Mouse (Mus musculus): Measurements from ENCODE around the gene Robo2. TPM values are rescaled to one million over a fixed set of nuclear protein-coding genes. Genes with fewer than 3 reads are reported as not detected.

Robo2 gene
- polyA plus RNA-seq, 1 experiment from 2014 or later: 32.4 TPM

DNA sequence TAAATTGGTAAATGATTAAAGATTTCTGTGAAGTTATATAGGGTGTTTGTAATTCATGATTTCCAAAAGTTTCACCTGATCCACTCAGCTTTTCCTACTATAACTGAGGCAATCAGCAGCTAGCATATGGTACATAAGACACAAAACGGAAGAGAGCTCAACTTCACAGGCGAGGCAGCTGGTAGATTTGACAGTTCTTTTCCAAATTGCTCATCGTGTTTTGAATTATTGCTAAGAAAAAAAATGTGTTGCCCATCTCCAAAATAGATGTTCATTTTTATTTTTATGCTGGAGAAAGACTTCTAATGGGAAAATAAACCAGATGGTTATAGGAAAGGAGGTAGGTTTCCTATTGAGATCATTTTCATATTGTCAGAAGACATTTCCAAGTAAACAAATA is 405.9 kb downstream of the Robo2 start:
- no peak overlapping the region for H3K4me3 ChIP-seq (ENCODE audit: low read depth, low read length)
- ATAC-seq (replicated peaks; ENCODE audit: low FRiP score): no peak
- WGBS: 79% methylated on average over 3 of the region's 3 CpGs
- no peak overlapping the region for H3K4me2 ChIP-seq
- no peak for DNase-seq (ENCODE audit: low spot score)
- H3K9me3 ChIP-seq (ENCODE audit: control insufficient read depth, low read length): no peaks in the 10 kb centered on the region
- no peak overlapping the region for H3K9ac ChIP-seq (ENCODE audit: low read depth, low read length)
- H3K27me3 ChIP-seq (replicated peaks; ENCODE audit: control insufficient read depth, insufficient read depth, low read length): no peaks in the 10 kb centered on the region
- H3K27ac ChIP-seq (ENCODE audit: low read depth, low read length): no peak overlapping the region
- no peaks in the 10 kb centered on the region for H3K36me3 ChIP-seq (ENCODE audit: control insufficient read depth, insufficient read depth, low read length)
- no peaks in the 10 kb centered on the region for H3K4me1 ChIP-seq (replicated peaks; ENCODE audit: control insufficient read depth, insufficient read depth, low read length)

DNA sequence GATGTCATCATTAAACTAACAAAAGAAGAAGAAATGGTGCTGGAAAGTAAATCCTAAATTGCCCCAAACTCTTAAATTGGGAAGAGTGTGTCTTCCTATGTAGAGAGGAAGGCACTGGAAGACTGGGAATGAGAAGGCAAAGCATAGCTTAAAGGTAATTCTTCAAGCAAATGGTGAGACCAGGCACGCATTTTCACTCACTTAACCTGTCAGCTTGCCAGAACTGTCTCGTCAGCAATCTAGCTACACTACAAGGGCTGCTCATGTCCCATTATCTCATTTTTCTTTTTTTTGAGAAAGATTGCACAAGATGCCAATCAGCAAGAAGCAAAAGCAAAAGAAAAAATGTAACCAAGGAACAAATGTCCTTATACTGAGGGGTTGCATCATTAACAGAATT is 410.3 kb downstream of the Robo2 start:
- no peaks in the 10 kb centered on the region for H3K36me3 ChIP-seq (ENCODE audit: control insufficient read depth, insufficient read depth, low read length)
- ATAC-seq (replicated peaks; ENCODE audit: low FRiP score): no peak
- no peak overlapping the region for H3K9ac ChIP-seq (ENCODE audit: low read depth, low read length)
- H3K4me1 ChIP-seq (replicated peaks; ENCODE audit: control insufficient read depth, insufficient read depth, low read length): no peaks in the 10 kb centered on the region
- H3K4me2 ChIP-seq: no peak overlapping the region
- H3K27me3 ChIP-seq (replicated peaks; ENCODE audit: control insufficient read depth, insufficient read depth, low read length): no peaks in the 10 kb centered on the region
- no peak overlapping the region for H3K27ac ChIP-seq (ENCODE audit: low read depth, low read length)
- 53% methylated on average over 2 of the region's 2 CpGs for WGBS
- H3K4me3 ChIP-seq (ENCODE audit: low read depth, low read length): no peak overlapping the region
- no peak for DNase-seq (ENCODE audit: low spot score)
- H3K9me3 ChIP-seq (ENCODE audit: control insufficient read depth, low read length): no peaks in the 10 kb centered on the region

DNA sequence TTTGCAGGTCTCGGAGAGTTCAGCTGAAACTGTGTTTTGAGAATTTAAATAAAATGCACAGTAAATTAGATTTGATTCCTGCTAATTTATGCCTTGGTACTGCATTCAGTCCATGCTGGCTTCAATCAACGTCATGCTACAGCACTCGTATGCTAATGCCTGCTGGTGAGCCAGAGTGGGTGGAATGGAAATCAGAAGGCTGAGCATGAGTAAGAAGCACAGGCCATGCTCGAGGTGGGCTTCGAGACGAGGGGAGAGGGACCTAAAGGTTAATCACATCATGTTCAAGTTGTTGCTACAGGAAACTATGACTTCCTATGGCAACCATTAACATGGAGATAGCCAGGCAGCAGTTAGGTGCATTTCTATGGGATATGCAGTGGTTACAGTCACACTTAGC is 420.4 kb downstream of the Robo2 start:
- Histone ChIP-seq H3K4me3 (ENCODE audit: low read depth, low read length) (no peak overlapping the region), H3K4me1 (replicated peaks; ENCODE audit: control insufficient read depth, insufficient read depth, low read length) (no peaks in the 10 kb centered on the region), H3K36me3 (ENCODE audit: control insufficient read depth, insufficient read depth, low read length) (no peaks in the 10 kb centered on the region), H3K27ac (ENCODE audit: low read depth, low read length) (no peak overlapping the region), H3K9ac (ENCODE audit: low read depth, low read length) (no peak overlapping the region), H3K9me3 (ENCODE audit: control insufficient read depth, low read length) (no peaks in the 10 kb centered on the region), H3K27me3 (replicated peaks; ENCODE audit: control insufficient read depth, insufficient read depth, low read length) (no peaks in the 10 kb centered on the region), H3K4me2 (no peak overlapping the region)
- 66% methylated on average over 6 of the region's 6 CpGs for WGBS
- DNase-seq (ENCODE audit: low spot score) (no peak), ATAC-seq (replicated peaks; ENCODE audit: low FRiP score) (no peak)

GRCm38 (mm10) chr16:73969573-73969972 is 442.1 kb downstream of the Robo2 start:
- no peak overlapping the region for H3K9ac ChIP-seq (ENCODE audit: low read depth, low read length)

GRCm38 (mm10) chr16:73964366-73964926 is 447.2 kb downstream of the Robo2 start:
- no peaks in the 10 kb centered on the region for H3K27me3 ChIP-seq (replicated peaks; ENCODE audit: control insufficient read depth, insufficient read depth, low read length)
- no peak for ATAC-seq (replicated peaks; ENCODE audit: low FRiP score)
- 85% methylated on average over 5 of the region's 5 CpGs for WGBS
- H3K4me2 ChIP-seq: no peak overlapping the region
- H3K4me1 ChIP-seq (replicated peaks; ENCODE audit: control insufficient read depth, insufficient read depth, low read length): no peaks in the 10 kb centered on the region
- H3K9me3 ChIP-seq (ENCODE audit: control insufficient read depth, low read length): no peaks in the 10 kb centered on the region
- H3K9ac ChIP-seq (ENCODE audit: low read depth, low read length): no peak overlapping the region
- H3K36me3 ChIP-seq (ENCODE audit: control insufficient read depth, insufficient read depth, low read length): no peaks in the 10 kb centered on the region
- no peak overlapping the region for H3K4me3 ChIP-seq (ENCODE audit: low read depth, low read length)
- DNase-seq (ENCODE audit: low spot score): no peak
- no peak overlapping the region for H3K27ac ChIP-seq (ENCODE audit: low read depth, low read length)

More at GRCm38 (mm10) chr16:73969573-73969972, 442.1 kb downstream of the Robo2 start:
- Histone ChIP-seq H3K4me1 (replicated peaks; ENCODE audit: control insufficient read depth, insufficient read depth, low read length) (no peaks in the 10 kb centered on the region), H3K9me3 (ENCODE audit: control insufficient read depth, low read length) (no peaks in the 10 kb centered on the region), H3K4me2 (no peak overlapping the region), H3K36me3 (ENCODE audit: control insufficient read depth, insufficient read depth, low read length) (no peaks in the 10 kb centered on the region), H3K4me3 (ENCODE audit: low read depth, low read length) (no peak overlapping the region), H3K27ac (ENCODE audit: low read depth, low read length) (no peak overlapping the region), H3K27me3 (replicated peaks; ENCODE audit: control insufficient read depth, insufficient read depth, low read length) (no peaks in the 10 kb centered on the region)
- 78% methylated on average over 7 of the region's 7 CpGs for WGBS
- no peak for ATAC-seq (replicated peaks; ENCODE audit: low FRiP score)
- DNase-seq (ENCODE audit: low spot score): no peak

DNA sequence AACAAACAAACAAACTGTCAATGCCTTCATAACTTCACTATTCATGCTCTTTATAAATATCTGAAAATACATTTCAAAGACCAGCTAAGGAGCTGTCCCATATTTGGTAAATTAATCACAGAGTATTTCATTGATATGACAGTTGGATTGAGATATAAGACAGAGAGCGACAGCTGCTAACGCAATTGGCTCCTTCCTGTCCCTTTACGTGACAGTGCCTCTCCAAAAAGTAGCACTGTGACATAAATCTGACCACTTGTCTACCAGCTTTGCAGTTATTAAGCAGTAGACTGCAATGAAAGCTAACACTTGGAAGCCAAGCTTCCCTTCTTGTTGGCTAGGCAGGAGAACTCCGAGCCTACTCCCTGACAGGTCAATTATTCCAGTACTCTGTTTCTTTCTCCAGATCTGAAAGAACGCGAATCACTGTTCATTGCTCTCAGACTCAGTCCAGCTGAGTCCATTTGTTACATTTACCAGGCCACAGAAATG is 452.1 kb downstream of the Robo2 start:
- DNase-seq (ENCODE audit: low spot score) (no peak), ATAC-seq (replicated peaks; ENCODE audit: low FRiP score) (no peak)
- no peaks in the 10 kb centered on the region for H3K36me3 ChIP-seq (ENCODE audit: control insufficient read depth, insufficient read depth, low read length)
- no peaks in the 10 kb centered on the region for H3K4me1 ChIP-seq (replicated peaks; ENCODE audit: control insufficient read depth, insufficient read depth, low read length)
- no peaks in the 10 kb centered on the region for H3K9me3 ChIP-seq (ENCODE audit: control insufficient read depth, low read length)
- no peak overlapping the region for H3K4me2 ChIP-seq
- H3K9ac ChIP-seq (ENCODE audit: low read depth, low read length): no peak overlapping the region
- no peaks in the 10 kb centered on the region for H3K27me3 ChIP-seq (replicated peaks; ENCODE audit: control insufficient read depth, insufficient read depth, low read length)
- H3K27ac ChIP-seq (ENCODE audit: low read depth, low read length): no peak overlapping the region
- WGBS: 89% methylated on average over 6 of the region's 6 CpGs
- no peak overlapping the region for H3K4me3 ChIP-seq (ENCODE audit: low read depth, low read length)

DNA sequence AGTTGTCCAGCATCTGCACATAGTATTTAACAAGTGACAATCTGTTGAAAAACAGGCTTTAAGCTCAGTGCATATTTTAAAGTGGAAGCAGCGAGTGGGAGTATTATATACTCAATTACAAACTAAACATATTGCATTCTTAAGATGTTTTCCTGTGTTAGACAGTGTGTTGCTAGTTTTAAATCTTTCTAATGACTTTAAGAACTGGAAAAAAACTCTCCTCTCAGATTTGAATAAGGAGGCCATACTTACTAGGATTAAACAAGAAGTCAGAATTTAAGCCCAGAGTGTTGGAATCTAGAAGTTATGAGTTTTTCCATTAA is 453.1 kb downstream of the Robo2 start:
- Histone ChIP-seq H3K4me3 (ENCODE audit: low read depth, low read length) (no peak overlapping the region), H3K36me3 (ENCODE audit: control insufficient read depth, insufficient read depth, low read length) (no peaks in the 10 kb centered on the region), H3K4me1 (replicated peaks; ENCODE audit: control insufficient read depth, insufficient read depth, low read length) (no peaks in the 10 kb centered on the region), H3K9me3 (ENCODE audit: control insufficient read depth, low read length) (no peaks in the 10 kb centered on the region), H3K27me3 (replicated peaks; ENCODE audit: control insufficient read depth, insufficient read depth, low read length) (no peaks in the 10 kb centered on the region), H3K9ac (ENCODE audit: low read depth, low read length) (no peak overlapping the region), H3K27ac (ENCODE audit: low read depth, low read length) (no peak overlapping the region), H3K4me2 (no peak overlapping the region)
- WGBS: 78% methylated on average over 1 of the region's 1 CpGs
- ATAC-seq (replicated peaks; ENCODE audit: low FRiP score) (no peak), DNase-seq (ENCODE audit: low spot score) (no peak)

GRCm38 (mm10) chr16:73957675-73958523 is 453.7 kb downstream of the Robo2 start:
- Histone ChIP-seq H3K9ac (ENCODE audit: low read depth, low read length) (no peak overlapping the region), H3K4me1 (replicated peaks; ENCODE audit: control insufficient read depth, insufficient read depth, low read length) (no peaks in the 10 kb centered on the region), H3K27me3 (replicated peaks; ENCODE audit: control insufficient read depth, insufficient read depth, low read length) (no peaks in the 10 kb centered on the region), H3K4me3 (ENCODE audit: low read depth, low read length) (no peak overlapping the region), H3K9me3 (ENCODE audit: control insufficient read depth, low read length) (no peaks in the 10 kb centered on the region), H3K27ac (ENCODE audit: low read depth, low read length) (no peak overlapping the region), H3K36me3 (ENCODE audit: control insufficient read depth, insufficient read depth, low read length) (no peaks in the 10 kb centered on the region), H3K4me2 (no peak overlapping the region)
- DNase-seq (ENCODE audit: low spot score): no peak
- 87% methylated on average over 3 of the region's 3 CpGs for WGBS
- no peak for ATAC-seq (replicated peaks; ENCODE audit: low FRiP score)

GRCm38 (mm10) chr16:73946171-73946570 is 465.5 kb downstream of the Robo2 start:
- no peak overlapping the region for H3K4me2 ChIP-seq
- H3K36me3 ChIP-seq (ENCODE audit: control insufficient read depth, insufficient read depth, low read length): no peaks in the 10 kb centered on the region
- DNase-seq (ENCODE audit: low spot score) (no peak), ATAC-seq (replicated peaks; ENCODE audit: low FRiP score) (no peak)
- H3K9ac ChIP-seq (ENCODE audit: low read depth, low read length): no peak overlapping the region
- no peak overlapping the region for H3K4me3 ChIP-seq (ENCODE audit: low read depth, low read length)
- no peak overlapping the region for H3K27ac ChIP-seq (ENCODE audit: low read depth, low read length)
- H3K27me3 ChIP-seq (replicated peaks; ENCODE audit: control insufficient read depth, insufficient read depth, low read length): no peaks in the 10 kb centered on the region
- WGBS: 86% methylated on average over 6 of the region's 6 CpGs
- H3K9me3 ChIP-seq (ENCODE audit: control insufficient read depth, low read length): no peaks in the 10 kb centered on the region
- no peaks in the 10 kb centered on the region for H3K4me1 ChIP-seq (replicated peaks; ENCODE audit: control insufficient read depth, insufficient read depth, low read length)

Measured in liver, embryonic 11.5 days (tissue).